Mouse (Mus musculus): ENCODE data around the gene Abr.

DNA sequence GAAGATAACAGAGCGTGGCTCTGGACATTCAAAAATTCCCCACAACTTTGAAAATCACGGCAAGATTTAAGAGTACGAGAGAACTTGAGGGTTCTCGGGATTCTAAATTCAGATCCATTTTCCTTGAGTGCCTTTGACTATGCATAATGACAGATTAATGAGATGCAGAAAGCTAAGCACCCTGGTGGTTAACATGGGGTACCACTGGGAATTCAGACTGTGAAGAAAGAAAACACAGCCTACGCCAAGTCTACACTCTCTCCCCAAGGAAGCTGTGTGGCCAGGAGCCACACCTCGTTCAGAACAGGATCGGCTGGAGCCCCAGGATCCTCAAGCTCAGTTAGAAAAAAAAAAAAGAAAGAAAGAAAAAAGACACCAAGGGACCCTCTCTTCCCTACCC, 229.6 kb downstream of the Abr start:
- TF ChIP-seq POLR2A (IDR thresholded peaks at IDR 0.05; ENCODE audit: insufficient read depth, low read length) (no peak), CTCF (IDR thresholded peaks at IDR 0.05; ENCODE audit: low read depth, low read length) (no peak)
